Mouse (Mus musculus): Measurements from ENCODE around the gene Syn2. TPM values are rescaled to one million over a fixed set of nuclear protein-coding genes. Genes with fewer than 3 reads are reported as not detected.

The Syn2 gene
- polyA plus RNA-seq, 1 experiment from 2014 or later: 8.0 TPM

- no peaks in the 10 kb centered on the region for H3K27me3 ChIP-seq
- H3K4me2 ChIP-seq: no peak overlapping the region
- no peaks in the 10 kb centered on the region for H3K4me1 ChIP-seq
- no peak for ATAC-seq (ENCODE audit: low FRiP score)
- H3K27ac ChIP-seq: no peak overlapping the region
- WGBS: 92% methylated on average over 3 of the region's 3 CpGs
- no peaks in the 10 kb centered on the region for H3K36me3 ChIP-seq (replicated peaks)
- no peaks in the 10 kb centered on the region for H3K9me3 ChIP-seq
- H3K9ac ChIP-seq: no peak overlapping the region
- H3K4me3 ChIP-seq (replicated peaks): no peak overlapping the region
These were observed 66.1 kb downstream of the Syn2 start for GRCm38 (mm10) chr6:115200753-115201152.

- Histone ChIP-seq H3K27ac (no peak overlapping the region), H3K9ac (no peak overlapping the region), H3K9me3 (no peaks in the 10 kb centered on the region), H3K36me3 (replicated peaks) (no peaks in the 10 kb centered on the region), H3K4me1 (no peaks in the 10 kb centered on the region), H3K27me3 (no peaks in the 10 kb centered on the region), H3K4me2 (no peak overlapping the region), H3K4me3 (replicated peaks) (no peak overlapping the region)
- 72% methylated on average over 3 of the region's 3 CpGs for WGBS
- no peak for ATAC-seq (ENCODE audit: low FRiP score)
These were observed 68.3 kb downstream of the Syn2 start for GRCm38 (mm10) chr6:115203029-115203428.

DNA sequence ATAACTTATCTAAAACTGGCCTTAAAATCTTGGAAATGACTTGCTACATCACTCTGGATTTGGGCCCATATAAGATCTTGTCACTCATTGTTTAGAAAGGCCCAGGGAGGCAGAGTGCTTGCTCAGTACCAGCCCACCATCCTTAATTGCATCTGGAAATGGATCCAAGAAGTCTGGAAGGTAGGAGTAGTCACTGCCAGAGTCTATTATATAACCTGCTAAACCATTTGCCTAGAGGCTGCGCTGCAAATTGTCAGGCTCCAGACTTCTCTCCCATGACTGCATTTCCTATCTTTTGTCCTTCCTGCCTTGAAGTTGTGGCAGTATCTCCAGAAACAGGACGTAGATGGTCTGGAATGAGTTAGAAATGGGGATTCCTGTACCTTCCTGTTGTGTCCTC, 75.5 kb downstream of the Syn2 start:
- Histone ChIP-seq H3K36me3 (replicated peaks) (no peaks in the 10 kb centered on the region), H3K27me3 (no peaks in the 10 kb centered on the region), H3K4me2 (no peak overlapping the region), H3K4me3 (replicated peaks) (no peak overlapping the region), H3K9me3 (no peaks in the 10 kb centered on the region), H3K4me1 (no peaks in the 10 kb centered on the region), H3K9ac (no peak overlapping the region), H3K27ac (no peak overlapping the region)
- no peak for ATAC-seq (ENCODE audit: low FRiP score)
- WGBS: 93% methylated on average over 2 of the region's 2 CpGs

GRCm38 (mm10) chr6:115210820-115211219, 76.1 kb downstream of the Syn2 start:
- 88% methylated on average over 3 of the region's 3 CpGs for WGBS
- Histone ChIP-seq H3K4me3 (replicated peaks) (no peak overlapping the region), H3K4me2 (no peak overlapping the region), H3K9ac (no peak overlapping the region), H3K9me3 (no peaks in the 10 kb centered on the region), H3K36me3 (replicated peaks) (no peaks in the 10 kb centered on the region), H3K27me3 (no peaks in the 10 kb centered on the region), H3K4me1 (no peaks in the 10 kb centered on the region), H3K27ac (no peak overlapping the region)
- ATAC-seq (ENCODE audit: low FRiP score): no peak

- Histone ChIP-seq H3K9me3 (no peaks in the 10 kb centered on the region), H3K27ac (no peak overlapping the region), H3K4me3 (replicated peaks) (no peak overlapping the region), H3K9ac (no peak overlapping the region), H3K4me2 (no peak overlapping the region), H3K36me3 (replicated peaks) (no peaks in the 10 kb centered on the region), H3K4me1 (no peaks in the 10 kb centered on the region), H3K27me3 (no peaks in the 10 kb centered on the region)
- WGBS: 67% methylated on average over 5 of the region's 5 CpGs
- no peak for ATAC-seq (ENCODE audit: low FRiP score)
These were observed 77.6 kb downstream of the Syn2 start for GRCm38 (mm10) chr6:115212132-115212903.

GRCm38 (mm10) chr6:115213129-115213528, 78.4 kb downstream of the Syn2 start:
- ATAC-seq (ENCODE audit: low FRiP score): no peak
- WGBS: 65% methylated on average over 5 of the region's 5 CpGs

GRCm38 (mm10) chr6:115221215-115221641, 86.5 kb downstream of the Syn2 start:
- no peak overlapping the region for H3K4me3 ChIP-seq (replicated peaks)
- no peak overlapping the region for H3K4me2 ChIP-seq
- 88% methylated on average over 8 of the region's 8 CpGs for WGBS

More at GRCm38 (mm10) chr6:115213129-115213528, 78.4 kb downstream of the Syn2 start:
- Histone ChIP-seq H3K9ac (no peak overlapping the region), H3K4me2 (no peak overlapping the region), H3K27ac (no peak overlapping the region), H3K36me3 (replicated peaks) (no peaks in the 10 kb centered on the region), H3K9me3 (no peaks in the 10 kb centered on the region), H3K27me3 (no peaks in the 10 kb centered on the region), H3K4me1 (no peaks in the 10 kb centered on the region), H3K4me3 (replicated peaks) (no peak overlapping the region)

GRCm38 (mm10) chr6:115225519-115225918, 90.8 kb downstream of the Syn2 start:
- no peaks in the 10 kb centered on the region for H3K4me1 ChIP-seq
- ATAC-seq (ENCODE audit: low FRiP score): no peak
- no peaks in the 10 kb centered on the region for H3K9me3 ChIP-seq
- H3K27me3 ChIP-seq: no peaks in the 10 kb centered on the region
- no peak overlapping the region for H3K27ac ChIP-seq
- no peak overlapping the region for H3K9ac ChIP-seq
- WGBS: 69% methylated on average over 3 of the region's 3 CpGs
- no peak overlapping the region for H3K4me2 ChIP-seq
- no peaks in the 10 kb centered on the region for H3K36me3 ChIP-seq (replicated peaks)
- no peak overlapping the region for H3K4me3 ChIP-seq (replicated peaks)

More at GRCm38 (mm10) chr6:115221215-115221641, 86.5 kb downstream of the Syn2 start:
- Histone ChIP-seq H3K9ac (no peak overlapping the region), H3K9me3 (no peaks in the 10 kb centered on the region), H3K27ac (no peak overlapping the region), H3K4me1 (no peaks in the 10 kb centered on the region), H3K27me3 (no peaks in the 10 kb centered on the region), H3K36me3 (replicated peaks) (no peaks in the 10 kb centered on the region)
- no peak for ATAC-seq (ENCODE audit: low FRiP score)

DNA sequence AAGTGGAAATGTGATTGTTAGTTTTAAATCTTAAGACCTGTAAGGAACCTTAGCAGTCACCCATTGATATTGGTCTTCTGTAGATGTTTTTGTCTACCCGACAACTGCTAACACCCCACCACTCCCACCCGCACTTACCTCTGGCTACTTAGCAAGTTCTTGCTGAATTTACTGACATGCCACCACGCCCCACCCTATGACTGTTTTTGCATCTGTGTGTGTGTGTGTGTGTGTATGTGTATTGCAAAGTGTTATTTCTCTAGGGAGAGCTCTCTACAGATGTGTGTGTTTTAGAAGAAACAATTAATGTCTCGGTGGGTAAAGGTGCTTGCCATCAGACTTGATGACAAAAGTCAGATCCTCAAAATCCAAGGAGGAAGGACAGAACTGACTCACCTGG, 92.3 kb downstream of the Syn2 start, which contains the start of gene Gm17482:
Gm17482 (plus strand) TSS at position 301 of the 400 bp plus-strand sequence.
- no peak within 1 kb of the TSS for H3K4me3 ChIP-seq (replicated peaks)
- no peaks in the 10 kb centered on the region for H3K9me3 ChIP-seq
- H3K4me1 ChIP-seq: no peaks in the 10 kb centered on the region
- no peak for ATAC-seq (ENCODE audit: low FRiP score)
- WGBS: 71% methylated on average over 4 of the region's 4 CpGs
- no peak within 1 kb of the TSS for H3K27ac ChIP-seq
- no peak within 1 kb of the TSS for H3K9ac ChIP-seq
- H3K4me2 ChIP-seq: no peak within 1 kb of the TSS
- no peaks in the 10 kb centered on the region for H3K36me3 ChIP-seq (replicated peaks)
- no peaks in the 10 kb centered on the region for H3K27me3 ChIP-seq

GRCm38 (mm10) chr6:115227529-115227928, 92.8 kb downstream of the Syn2 start:
- ATAC-seq (ENCODE audit: low FRiP score): no peak
- H3K4me3 ChIP-seq (replicated peaks): no peak overlapping the region

GRCm38 (mm10) chr6:115230557-115230956, 95.9 kb downstream of the Syn2 start:
- no peak overlapping the region for H3K27ac ChIP-seq
- no peaks in the 10 kb centered on the region for H3K9me3 ChIP-seq
- no peak overlapping the region for H3K9ac ChIP-seq
- H3K4me1 ChIP-seq: no peaks in the 10 kb centered on the region
- no peak overlapping the region for H3K4me2 ChIP-seq
- H3K36me3 ChIP-seq (replicated peaks): no peaks in the 10 kb centered on the region
- H3K4me3 ChIP-seq (replicated peaks): no peak overlapping the region
- ATAC-seq (ENCODE audit: low FRiP score): no peak
- H3K27me3 ChIP-seq: no peaks in the 10 kb centered on the region
- 68% methylated on average over 3 of the region's 3 CpGs for WGBS

More at GRCm38 (mm10) chr6:115227529-115227928, 92.8 kb downstream of the Syn2 start:
- Histone ChIP-seq H3K9me3 (no peaks in the 10 kb centered on the region), H3K36me3 (replicated peaks) (no peaks in the 10 kb centered on the region), H3K4me2 (no peak overlapping the region), H3K27ac (no peak overlapping the region), H3K4me1 (no peaks in the 10 kb centered on the region), H3K9ac (no peak overlapping the region), H3K27me3 (no peaks in the 10 kb centered on the region)
- WGBS: 11% methylated on average over 2 of the region's 2 CpGs

GRCm38 (mm10) chr6:115231836-115232235, 97.1 kb downstream of the Syn2 start:
- Histone ChIP-seq H3K27me3 (no peaks in the 10 kb centered on the region), H3K9ac (no peak overlapping the region), H3K36me3 (replicated peaks) (no peaks in the 10 kb centered on the region), H3K4me3 (replicated peaks) (no peak overlapping the region), H3K4me2 (no peak overlapping the region), H3K4me1 (no peaks in the 10 kb centered on the region), H3K27ac (no peak overlapping the region), H3K9me3 (no peaks in the 10 kb centered on the region)
- ATAC-seq (ENCODE audit: low FRiP score): no peak
- WGBS: 84% methylated on average over 4 of the region's 4 CpGs

DNA sequence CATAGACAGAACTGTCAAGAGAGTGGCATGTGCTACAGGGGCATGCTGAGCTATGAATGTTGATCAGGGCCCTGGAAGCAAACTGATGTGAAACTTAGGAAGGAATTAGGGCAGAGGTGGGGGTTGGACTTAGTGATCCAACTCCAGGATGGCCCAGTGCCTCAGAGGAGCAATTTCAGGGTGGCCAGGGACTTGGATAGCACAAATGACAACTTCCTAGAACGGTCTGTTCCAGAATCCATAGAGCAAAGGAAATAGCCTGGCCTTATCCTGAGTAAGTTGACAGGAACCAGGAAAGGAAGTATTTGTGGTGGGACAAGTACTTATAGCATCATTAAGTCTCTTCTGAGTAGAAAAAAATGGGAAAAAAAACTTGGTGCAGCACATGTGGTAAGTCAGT, 97.9 kb downstream of the Syn2 start:
- 97% methylated on average over 1 of the region's 1 CpGs for WGBS
- Histone ChIP-seq H3K9ac (no peak overlapping the region), H3K4me2 (no peak overlapping the region), H3K27ac (no peak overlapping the region), H3K27me3 (no peaks in the 10 kb centered on the region), H3K4me1 (no peaks in the 10 kb centered on the region), H3K36me3 (replicated peaks) (no peaks in the 10 kb centered on the region), H3K9me3 (no peaks in the 10 kb centered on the region), H3K4me3 (replicated peaks) (no peak overlapping the region)
- ATAC-seq (ENCODE audit: low FRiP score): no peak
